Mouse (Mus musculus) C2C12 (cell line): ENCODE data around the gene Mettl26. TPM values are rescaled to one million over a fixed set of nuclear protein-coding genes. Genes with fewer than 3 reads are reported as not detected.

Experiments
- H3K27me3 ChIP-seq: one replicate; pipeline ENCODE4 v1.6.1; 2011; ENCODE audit not compliant: control insufficient read depth, insufficient read depth, insufficient read length
- H3K36me3 ChIP-seq: one replicate; pipeline ENCODE4 v1.6.1; 2011; ENCODE audit not compliant: control insufficient read depth, insufficient read depth
- H3K4me3 ChIP-seq: one replicate; pipeline ENCODE4 v1.5.1; 2011; ENCODE audit warnings: mild to moderate bottlenecking, control low read depth; ENCODE audit not compliant: poor library complexity, insufficient read depth, severe bottlenecking
- H3K79me2 ChIP-seq: one replicate; pipeline ENCODE4 v1.6.1; 2011; ENCODE audit not compliant: control insufficient read depth, insufficient read depth
- H3K79me3 ChIP-seq: one replicate; pipeline ENCODE4 v1.6.1; 2011; ENCODE audit warnings: low read depth, control low read depth
- H3ac ChIP-seq: one replicate; pipeline ENCODE3; 2011; ENCODE audit warnings: low read depth; ENCODE audit not compliant: control insufficient read depth, insufficient read length
- CEBPB ChIP-seq: IDR thresholded peaks from one replicate; pipeline ENCODE4 v1.6.1; 2011; ENCODE audit warnings: low read depth, mild to moderate bottlenecking, control low read depth, moderate library complexity
- CTCF ChIP-seq: IDR thresholded peaks from one replicate; pipeline ENCODE4 v1.5.1; 2011; ENCODE audit not compliant: control insufficient read depth, insufficient read depth, insufficient read length
- FOSL1 ChIP-seq: IDR thresholded peaks from one replicate; pipeline ENCODE4 v1.8.0; 2011; ENCODE audit warnings: mild to moderate bottlenecking, low read length; ENCODE audit not compliant: poor library complexity, insufficient read depth, severe bottlenecking
- MAX ChIP-seq: IDR thresholded peaks from one replicate; pipeline ENCODE4 v1.6.1; 2011; ENCODE audit warnings: mild to moderate bottlenecking, control low read depth
- MYOD1 ChIP-seq: IDR thresholded peaks from one replicate; pipeline ENCODE4 v1.6.1; 2011; ENCODE audit warnings: low read depth; ENCODE audit not compliant: control insufficient read depth, insufficient read length
- MYOG ChIP-seq: IDR thresholded peaks from one replicate; pipeline ENCODE4 v1.6.1; 2011; ENCODE audit not compliant: control insufficient read depth, insufficient read length; ENCODE audit errors: extremely low read depth
- USF1 ChIP-seq: IDR thresholded peaks from one replicate; pipeline ENCODE4 v1.6.1; 2011; ENCODE audit warnings: low read depth, mild to moderate bottlenecking, control low read depth, moderate library complexity
- microRNA-seq: library from miRNA; unstranded; fragments of <30 nt; microRNA quantifications from one replicate; pipeline ENCODE4, GENCODE M21; 2019; ENCODE audit warnings: borderline microRNAs expressed
- polyA plus RNA-seq: library from polyadenylated mRNA; unstranded; fragments of >200 nt; fragmentation: generic; extraction: Trizol; gene quantifications from one replicate; pipeline ENCODE4 v1.2.1, GENCODE M21; 2012; ENCODE audit warnings: missing spikeins

Gene Mettl26
- polyA plus RNA-seq, 1 experiment: 25.0 TPM

DNA sequence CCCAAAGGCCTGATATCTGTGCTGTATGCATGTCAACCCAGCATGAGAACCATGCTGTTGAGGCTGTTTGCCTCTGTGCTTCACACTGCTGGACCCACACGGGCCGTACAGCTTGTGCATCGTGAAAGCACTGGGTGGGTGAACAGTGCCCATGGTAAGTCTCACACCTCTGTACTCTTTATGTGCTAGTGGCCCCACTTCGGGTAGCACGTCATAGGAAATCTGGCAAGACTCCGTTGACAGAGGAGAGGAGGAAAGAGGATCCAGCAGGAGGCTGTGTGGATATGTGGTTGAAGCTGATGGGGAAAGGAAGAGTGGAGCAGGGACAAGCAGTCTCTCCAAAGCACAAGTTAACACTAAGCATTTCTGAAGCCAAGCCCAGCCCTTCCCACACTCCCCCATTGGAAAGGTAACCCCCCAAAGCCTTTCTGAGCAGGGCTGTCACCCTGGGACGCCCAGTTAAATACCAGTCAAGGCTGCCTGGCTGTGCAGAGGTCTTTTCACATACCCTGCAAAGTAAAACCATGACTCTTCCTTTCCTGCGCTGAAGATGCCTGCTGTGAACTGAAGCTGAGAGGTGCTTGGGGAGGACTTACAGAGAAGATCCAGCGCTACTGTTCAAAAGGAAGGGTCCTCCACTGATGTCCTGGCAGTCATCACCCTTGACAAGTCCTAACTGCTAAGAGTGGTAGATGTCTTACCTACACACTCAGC, 43.3 kb downstream of the Mettl26 start:
- peaks cover 6% of the 10 kb centered on the region for H3K36me3 ChIP-seq
- TF ChIP-seq CTCF: no peak

DNA sequence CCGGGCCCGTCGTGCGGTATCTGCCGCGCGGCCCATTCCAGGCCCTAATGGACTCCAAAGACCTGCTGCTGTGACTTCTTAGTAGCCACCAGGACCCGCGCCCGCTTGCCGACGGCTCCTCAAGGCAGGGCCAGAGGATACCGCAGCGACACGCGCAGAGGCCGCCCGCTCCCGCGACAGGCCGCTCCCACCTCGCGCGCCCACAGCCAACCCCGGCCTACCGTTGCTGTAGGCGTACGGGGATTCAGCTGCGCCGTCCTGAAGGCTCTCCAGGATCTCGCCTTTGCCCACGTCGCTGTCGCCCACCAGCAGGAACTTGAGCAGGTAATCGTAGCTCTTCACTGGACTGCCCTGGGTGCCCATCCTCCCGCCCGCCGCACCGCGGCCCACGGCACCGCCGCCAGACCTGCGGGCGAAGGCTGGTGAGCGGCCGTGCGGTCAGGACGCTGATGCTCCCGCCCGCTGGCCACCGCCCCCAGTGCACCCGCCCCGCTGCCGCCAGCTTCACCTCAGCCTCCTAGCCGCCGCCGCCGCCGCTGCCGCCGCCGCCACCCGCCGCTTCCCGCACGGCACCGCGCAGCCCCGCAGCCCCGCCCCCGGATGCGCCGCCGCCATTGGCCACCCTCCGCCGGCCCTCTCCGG, 44.4 kb downstream of the Mettl26 start, which contains the start of gene Rab40c:
TSS of gene Rab40c (minus strand) at position 584 of the 642 bp plus-strand sequence.
- H3ac ChIP-seq: peak within 1 kb of the TSS; percentile 97
- peaks cover 6% of the 10 kb centered on the region for H3K36me3 ChIP-seq
- peaks cover 36% of the 10 kb centered on the region for H3K79me3 ChIP-seq

More for the DNA sequence above, 43.3 kb downstream of the Mettl26 start:
- H3K4me3 ChIP-seq: peak overlapping the region; percentile 85
- peaks cover 61% of the 10 kb centered on the region for H3K79me2 ChIP-seq
- H3ac ChIP-seq: no peak overlapping the region
- H3K79me3 ChIP-seq: peaks cover 37% of the 10 kb centered on the region
- no peaks in the 10 kb centered on the region for H3K27me3 ChIP-seq

DNA sequence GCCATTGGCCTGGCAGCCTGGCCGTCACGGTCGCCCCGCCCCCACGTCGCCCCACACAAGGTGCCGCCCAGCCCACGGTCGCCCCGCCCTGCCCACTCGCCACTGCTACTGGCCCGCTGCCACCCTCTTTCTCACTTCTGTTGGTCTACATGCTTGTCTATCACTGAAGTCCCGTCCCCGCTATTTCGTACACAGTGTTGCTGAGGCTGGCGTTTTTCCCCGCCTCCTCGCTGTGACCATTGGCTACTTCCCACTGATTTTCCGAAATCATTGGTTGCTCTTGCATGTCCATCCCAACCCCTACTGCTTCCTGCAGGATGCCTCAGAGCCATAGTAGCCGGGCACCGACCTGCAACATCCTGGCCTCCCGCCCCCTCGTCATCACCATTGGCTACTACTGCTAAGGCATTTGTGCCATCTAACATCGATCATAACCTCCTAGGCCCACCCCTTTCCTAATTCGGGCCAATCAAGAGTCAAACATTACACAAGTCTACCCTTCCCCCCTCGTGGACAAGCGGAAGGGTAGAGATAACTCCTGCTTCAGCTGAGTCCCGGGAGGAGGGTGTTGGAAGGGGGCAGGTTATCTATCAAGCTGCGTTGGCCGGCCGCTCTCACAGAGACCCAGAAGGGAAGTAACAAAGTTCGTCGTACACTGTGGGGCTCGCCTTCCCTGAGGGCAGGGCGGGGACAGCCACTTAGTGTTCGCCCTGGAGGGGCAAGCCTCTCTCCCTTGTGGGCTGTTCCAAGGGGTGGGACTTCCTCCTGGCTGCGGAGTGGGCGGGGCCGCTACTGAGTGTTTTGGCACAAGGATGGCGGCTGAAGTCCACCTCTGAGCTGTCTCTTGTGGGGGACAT, 45.1 kb downstream of the Mettl26 start:
- Histone ChIP-seq H3ac (peak overlapping the region; percentile 58), H3K4me3 (peak overlapping the region; percentile 85), H3K27me3 (no peaks in the 10 kb centered on the region), H3K79me2 (peaks cover 44% of the 10 kb centered on the region), H3K36me3 (peaks cover 6% of the 10 kb centered on the region), H3K79me3 (peaks cover 29% of the 10 kb centered on the region)
- TF ChIP-seq CEBPB (peak; percentile 13), MAX (peak; percentile 23), MYOD1 (no peak)

More for the DNA sequence above, 44.4 kb downstream of the Mettl26 start, which contains the start of gene Rab40c:
- peak within 1 kb of the TSS; percentile 85 for H3K4me3 ChIP-seq
- no peaks in the 10 kb centered on the region for H3K27me3 ChIP-seq
- no peak for TF ChIP-seq USF1
- TF ChIP-seq CEBPB: no peak
- TF ChIP-seq MAX: no peak
- TF ChIP-seq MYOG: no peak
- no peak for TF ChIP-seq FOSL1
- no peak for TF ChIP-seq MYOD1
- no peak for TF ChIP-seq CTCF
- peaks cover 51% of the 10 kb centered on the region for H3K79me2 ChIP-seq

DNA sequence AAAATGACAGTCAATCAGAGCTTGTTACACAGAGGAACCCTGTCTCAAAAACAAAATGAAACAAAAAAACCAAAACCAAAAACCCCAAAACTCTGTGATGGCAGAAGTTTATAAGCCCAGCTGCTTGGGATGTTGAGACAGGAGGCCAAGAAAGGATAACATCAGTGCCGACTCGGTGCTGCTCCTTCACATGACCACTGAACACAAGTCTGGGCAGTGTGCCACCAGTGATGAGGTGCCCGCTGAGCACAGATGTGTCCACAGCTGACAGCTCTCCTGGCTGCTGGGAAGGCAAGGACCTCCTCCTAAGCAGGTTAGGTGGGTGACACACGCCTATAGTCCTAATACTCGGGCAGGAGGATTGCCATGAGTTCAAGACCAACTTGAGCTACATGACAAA, 47.2 kb downstream of the Mettl26 start:
- Histone ChIP-seq H3K4me3 (no peak overlapping the region), H3K79me3 (peaks cover 17% of the 10 kb centered on the region)

DNA sequence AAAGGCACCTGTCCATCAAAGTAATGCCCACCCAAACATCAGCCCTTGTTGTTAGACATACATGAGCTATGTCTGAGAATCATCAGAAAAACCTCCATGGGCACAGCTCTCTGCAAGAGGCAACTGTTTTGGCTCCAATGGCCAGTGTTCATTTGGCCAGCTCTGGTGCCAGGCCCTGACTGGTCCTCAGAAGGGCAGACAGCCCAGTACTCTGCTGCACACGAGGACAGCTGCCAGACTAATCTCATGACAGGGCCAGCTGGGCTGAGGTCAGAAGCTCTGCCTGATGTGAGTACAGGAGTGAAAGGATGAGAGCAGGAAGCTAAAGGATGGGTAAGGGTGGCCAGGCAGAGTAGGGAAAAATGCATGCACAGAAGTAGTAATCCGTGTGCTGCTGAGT, 50.5 kb downstream of the Mettl26 start:
- Histone ChIP-seq H3K79me3 (no peaks in the 10 kb centered on the region), H3K27me3 (no peaks in the 10 kb centered on the region), H3K36me3 (peaks cover 25% of the 10 kb centered on the region), H3K4me3 (no peak overlapping the region), H3ac (no peak overlapping the region), H3K79me2 (no peaks in the 10 kb centered on the region)
- TF ChIP-seq CEBPB (no peak), USF1 (no peak), FOSL1 (no peak), MYOG (no peak), MAX (no peak)

More for the DNA sequence above, 47.2 kb downstream of the Mettl26 start:
- Histone ChIP-seq H3K27me3 (no peaks in the 10 kb centered on the region), H3ac (no peak overlapping the region), H3K79me2 (peaks cover 23% of the 10 kb centered on the region), H3K36me3 (peaks cover 12% of the 10 kb centered on the region)
- TF ChIP-seq FOSL1 (no peak), MAX (no peak), CEBPB (no peak), MYOG (no peak), USF1 (no peak), MYOD1 (no peak)

Small RNA genes lying within 50 kb of the gene (microRNA-seq; reads per million reads assigned to microRNA genes)
- gene Mir3082: 0.68 reads per million, percentile 14 among the genes with 10 or more reads in this experiment

Other genes with a start within 250 kb of the Mettl26 start
- gene Gng13, start 157.9 kb upstream of the Mettl26 start, polyA plus RNA-seq: not detected
- 22.8 TPM for gene Chtf18, start 147.7 kb upstream of the Mettl26 start, polyA plus RNA-seq
- gene Rpusd1, start 147.4 kb upstream of the Mettl26 start, polyA plus RNA-seq: 20.7 TPM
- gene Mslnl, start 139.0 kb upstream of the Mettl26 start, polyA plus RNA-seq: not detected
- 6.1 TPM for gene Msln, start 120.7 kb upstream of the Mettl26 start, polyA plus RNA-seq
- gene Narfl, start 101.3 kb upstream of the Mettl26 start, polyA plus RNA-seq: 19.3 TPM
- gene Haghl, start 89.4 kb upstream of the Mettl26 start, polyA plus RNA-seq: 14.4 TPM
- gene Ccdc78, start 88.5 kb upstream of the Mettl26 start, polyA plus RNA-seq: 0.12 TPM
- gene Fam173a, start 82.2 kb upstream of the Mettl26 start, polyA plus RNA-seq: 46.0 TPM
- not detected for gene AC134908.4, start 79.4 kb upstream of the Mettl26 start, polyA plus RNA-seq
- gene Metrn, start 77.9 kb upstream of the Mettl26 start, polyA plus RNA-seq: 64.0 TPM
- 5.7 TPM for gene Fbxl16, start 66.0 kb upstream of the Mettl26 start, polyA plus RNA-seq
- 14.3 TPM for gene Wdr24, start 51.4 kb upstream of the Mettl26 start, polyA plus RNA-seq
- 10.8 TPM for gene Jmjd8, start 46.2 kb upstream of the Mettl26 start, polyA plus RNA-seq
- 246 TPM for gene Stub1, start 41.7 kb upstream of the Mettl26 start, polyA plus RNA-seq
- gene Rhbdl1, start 37.8 kb upstream of the Mettl26 start, polyA plus RNA-seq: 0.40 TPM
- gene Gm20683, start 33.3 kb upstream of the Mettl26 start, polyA plus RNA-seq: 0.89 TPM
- 33.9 TPM for gene Rhot2, start 30.2 kb upstream of the Mettl26 start, polyA plus RNA-seq
- 16.7 TPM for gene Wdr90, start 13.6 kb upstream of the Mettl26 start, polyA plus RNA-seq
- 36.3 TPM for gene Mcrip2, start 6.3 kb upstream of the Mettl26 start, polyA plus RNA-seq
- 0.34 TPM for gene Wfikkn1, start 5.8 kb downstream of the Mettl26 start, polyA plus RNA-seq
- 14.4 TPM for gene Rab40c, start 44.7 kb downstream of the Mettl26 start, polyA plus RNA-seq
- gene Pigq, start 69.9 kb downstream of the Mettl26 start, polyA plus RNA-seq: 43.5 TPM
- gene Nhlrc4, start 69.9 kb downstream of the Mettl26 start, polyA plus RNA-seq: 0.46 TPM
- gene A930017K11Rik, start 77.5 kb downstream of the Mettl26 start, polyA plus RNA-seq: 0.02 TPM
- 10.6 TPM for gene Capn15, start 110.7 kb downstream of the Mettl26 start, polyA plus RNA-seq
- gene Rab11fip3, start 194.5 kb downstream of the Mettl26 start, polyA plus RNA-seq: 15.2 TPM
- gene Decr2, start 215.3 kb downstream of the Mettl26 start, polyA plus RNA-seq: 3.9 TPM
- 34.0 TPM for gene Nme4, start 220.5 kb downstream of the Mettl26 start, polyA plus RNA-seq
- 1.5 TPM for gene Tmem8, start 238.2 kb downstream of the Mettl26 start, polyA plus RNA-seq
- gene Mrpl28, start 248.4 kb downstream of the Mettl26 start, polyA plus RNA-seq: 169 TPM